Mouse (Mus musculus) midbrain, embryonic 14.5 days (tissue): Measurements from ENCODE around the gene Csrp1. TPM values are rescaled to one million over a fixed set of nuclear protein-coding genes. Genes with fewer than 3 reads are reported as not detected.

ENCODE experiments used
- ATAC-seq: fragments of 200-750 bp; cut with Nextera tagmentation; 2 replicates; pipeline ENCODE4 v1.8.0; 2017; ENCODE audit warnings: moderate number of reproducible peaks, moderate library complexity; ENCODE audit not compliant: low FRiP score, low TSS enrichment
- DNase-seq: peaks from one replicate; pipeline ENCODE4 v3.0.0-alpha.2; 2015
- H3K27ac ChIP-seq: fragments of 300-500 bp; sonication (generic); replicated peaks from 2 replicates; pipeline ENCODE4 v1.5.1; 2014; ENCODE audit warnings: mild to moderate bottlenecking, low read depth, low read length, moderate library complexity
- H3K27me3 ChIP-seq: fragments of 300-500 bp; sonication (generic); 2 replicates; pipeline ENCODE4 v1.6.1; 2014; ENCODE audit warnings: low read length, control low read depth, mixed read lengths; ENCODE audit not compliant: control insufficient read depth, insufficient read depth
- H3K36me3 ChIP-seq: fragments of 300-500 bp; sonication (generic); 2 replicates; pipeline ENCODE4 v1.6.1; 2014; ENCODE audit warnings: low read length, control low read depth; ENCODE audit not compliant: control insufficient read depth, insufficient read depth
- H3K4me1 ChIP-seq: fragments of 300-500 bp; sonication (generic); 2 replicates; pipeline ENCODE4 v1.6.1; 2014; ENCODE audit warnings: mild to moderate bottlenecking, antibody characterized with exemption, low read length, control low read depth; ENCODE audit not compliant: control insufficient read depth, insufficient read depth
- H3K4me2 ChIP-seq: fragments of 300-500 bp; sonication (generic); 2 replicates; pipeline ENCODE4 v1.6.1; 2014; ENCODE audit warnings: mild to moderate bottlenecking, low read length, moderate library complexity
- H3K4me3 ChIP-seq: fragments of 300-500 bp; sonication (generic); replicated peaks from 2 replicates; pipeline ENCODE4 v1.5.1; 2014; ENCODE audit warnings: low read depth, low read length
- H3K9ac ChIP-seq: fragments of 300-500 bp; sonication (generic); replicated peaks from 2 replicates; pipeline ENCODE4 v1.6.1; 2014; ENCODE audit warnings: mild to moderate bottlenecking, low read length, moderate library complexity
- H3K9me3 ChIP-seq: fragments of 300-500 bp; sonication (generic); 2 replicates; pipeline ENCODE4 v1.6.1; 2016; ENCODE audit warnings: low read length, control low read depth, mixed read lengths; ENCODE audit not compliant: control insufficient read depth
- WGBS: fragments of 180-500 bp; shearing (Covaris S2); extraction: QIAGEN DNeasy Blood & Tissue Kit; methylation state at CpG from one replicate; pipeline ENCODE4 v1.1.7; 2014; 5-methylcytosine and 5-hydroxymethylcytosine counted together
- polyA plus RNA-seq: library from polyadenylated mRNA; unstranded; fragments of >200 nt; fragmentation: Nextera tagmentation; extraction: Ambion mirVana; gene quantifications from 2 replicates; pipeline ENCODE4 v1.2.1, GENCODE M21; 2014

The Csrp1 gene
- polyA plus RNA-seq, 1 experiment from 2014 or later, result 16.1 TPM

DNA sequence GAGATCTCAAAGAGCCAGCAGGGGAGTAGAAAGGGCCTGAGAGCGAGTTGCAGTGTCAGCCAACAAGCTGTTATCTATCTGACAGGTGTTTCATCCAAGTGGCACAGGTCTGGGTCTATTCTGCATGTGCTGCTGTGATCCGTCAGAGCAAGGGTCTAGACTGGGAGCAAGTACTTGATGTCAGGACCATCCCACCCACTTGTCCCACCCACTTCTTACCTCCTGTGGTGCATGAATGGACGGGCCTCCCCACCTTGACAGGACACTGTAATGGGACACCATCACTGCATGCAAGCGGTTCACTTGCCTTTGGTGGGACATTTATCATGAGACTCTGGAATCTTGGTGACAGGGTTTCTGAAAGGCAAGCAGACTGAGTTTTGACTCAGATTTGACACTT lies 10.0 kb downstream of the Csrp1 start:
- H3K27me3 ChIP-seq, result no peaks in the 10 kb centered on the region
- peak overlapping the region; percentile 45; the same call in 1 of the 2 replicates for H3K4me3 ChIP-seq
- no peaks in the 10 kb centered on the region for H3K36me3 ChIP-seq
- ATAC-seq (no peak), DNase-seq (no peak)
- no peaks in the 10 kb centered on the region for H3K9me3 ChIP-seq
- peak overlapping the region; percentile 44; the same call in 1 of the 2 replicates for H3K9ac ChIP-seq
- 26% methylated on average over 4 of the region's 4 CpGs for WGBS
- peak overlapping the region; percentile 89 for H3K4me2 ChIP-seq
- no peak overlapping the region for H3K27ac ChIP-seq
- peaks cover 13% of the 10 kb centered on the region; the same call in 1 of the 2 replicates for H3K4me1 ChIP-seq

DNA sequence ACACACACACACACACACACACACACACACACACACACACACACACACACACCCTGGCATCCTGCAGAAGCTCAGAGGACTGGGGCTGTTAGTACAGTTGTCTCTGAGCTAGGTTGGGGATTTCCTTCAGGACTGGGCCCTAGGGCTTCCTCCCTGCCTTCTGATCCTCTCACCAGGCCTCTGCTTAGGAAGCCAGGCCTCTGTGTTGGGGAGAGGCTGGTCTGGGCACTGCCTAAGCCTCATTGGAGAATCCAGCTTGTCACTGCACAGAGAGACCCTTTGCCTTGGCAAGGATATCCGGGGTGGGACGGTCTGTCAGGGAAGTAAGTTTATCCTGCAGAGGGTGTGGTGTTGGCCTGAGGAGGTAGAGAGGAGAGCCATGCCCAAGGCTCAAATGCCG lies 10.4 kb downstream of the Csrp1 start:
- H3K9me3 ChIP-seq, result no peaks in the 10 kb centered on the region
- H3K4me2 ChIP-seq, result 0 out of 2 replicates have a peak overlapping the region, but pooled peaks have one; percentile 17
- H3K4me3 ChIP-seq, result no peak overlapping the region
- no peak overlapping the region for H3K9ac ChIP-seq
- 59% methylated on average over 3 of the region's 3 CpGs for WGBS
- no peak for DNase-seq
- H3K36me3 ChIP-seq, result no peaks in the 10 kb centered on the region
- H3K27ac ChIP-seq, result no peak overlapping the region
- ATAC-seq, result no peak
- H3K27me3 ChIP-seq, result no peaks in the 10 kb centered on the region
- H3K4me1 ChIP-seq, result peaks cover 18% of the 10 kb centered on the region; the same call in 1 of the 2 replicates

DNA sequence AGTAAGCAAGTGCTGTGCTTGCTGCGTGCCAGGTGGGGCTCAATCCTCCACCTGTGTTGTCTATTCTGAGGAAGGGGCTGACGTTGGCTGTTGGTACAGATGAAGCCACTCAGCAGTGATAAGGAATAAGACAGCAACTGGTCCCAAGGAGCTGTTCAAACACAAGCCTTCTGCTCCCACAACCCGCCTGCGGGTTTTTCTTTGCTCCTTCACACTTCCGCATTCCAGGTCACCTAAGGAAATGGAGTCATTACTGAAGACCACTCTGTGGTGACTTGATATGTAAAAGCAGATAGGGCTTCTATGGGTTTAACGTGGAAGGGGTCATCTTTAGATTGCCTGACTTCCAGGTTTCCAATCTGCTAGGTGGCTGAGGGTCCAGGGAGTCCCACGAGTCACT lies 11.5 kb downstream of the Csrp1 start:
- no peaks in the 10 kb centered on the region for H3K27me3 ChIP-seq
- H3K4me2 ChIP-seq, result no peak overlapping the region
- H3K36me3 ChIP-seq, result no peaks in the 10 kb centered on the region
- no peak overlapping the region for H3K9ac ChIP-seq
- peaks cover 22% of the 10 kb centered on the region; the same call in 1 of the 2 replicates for H3K4me1 ChIP-seq
- no peak overlapping the region for H3K27ac ChIP-seq
- 80% methylated on average over 7 of the region's 7 CpGs for WGBS
- no peak for ATAC-seq
- no peak for DNase-seq
- no peak overlapping the region for H3K4me3 ChIP-seq
- no peaks in the 10 kb centered on the region for H3K9me3 ChIP-seq

DNA sequence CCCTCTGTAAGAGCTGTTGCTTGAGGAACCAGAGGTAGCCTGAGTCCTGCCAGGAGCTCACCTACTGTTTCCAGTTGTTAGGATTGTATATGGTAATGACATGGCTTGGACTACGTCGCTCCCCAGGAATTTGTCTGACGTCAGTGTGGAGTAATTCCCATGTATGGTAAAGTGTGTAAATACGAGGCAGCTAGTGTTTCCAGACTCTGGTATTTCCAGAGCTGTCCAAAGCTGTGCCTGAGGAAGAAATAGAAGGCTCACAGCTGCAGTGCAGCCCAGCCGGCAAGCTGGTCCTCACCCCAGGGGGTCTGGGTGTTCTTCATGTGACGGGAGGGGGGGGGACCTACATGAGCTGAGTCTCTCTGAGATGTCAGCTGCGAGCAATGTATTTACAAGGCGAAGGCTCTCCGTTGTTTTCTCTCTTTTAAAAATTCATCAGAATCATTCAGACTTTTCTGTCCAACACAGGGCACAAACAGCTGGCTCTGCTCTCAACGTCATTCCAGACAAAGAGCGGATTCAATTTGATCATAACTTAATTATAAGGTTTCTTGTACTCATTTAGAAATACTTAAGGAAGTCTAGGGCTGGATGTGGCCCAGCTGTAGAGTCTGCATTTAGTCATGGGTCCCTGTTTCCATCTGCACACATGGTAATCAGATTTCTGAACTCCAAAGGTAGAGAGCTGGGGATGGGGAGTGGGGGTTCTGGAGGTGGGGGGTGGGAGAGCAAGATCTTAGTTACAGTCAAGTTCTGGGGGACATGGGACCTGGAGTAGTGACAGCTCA lies 12.2 kb downstream of the Csrp1 start:
- peaks cover 22% of the 10 kb centered on the region; the same call in 1 of the 2 replicates for H3K4me1 ChIP-seq
- no peak overlapping the region for H3K9ac ChIP-seq
- ATAC-seq, result no peak
- no peaks in the 10 kb centered on the region for H3K27me3 ChIP-seq
- no peak overlapping the region for H3K4me2 ChIP-seq
- 41% methylated on average over 11 of the region's 11 CpGs for WGBS
- no peak overlapping the region for H3K27ac ChIP-seq
- H3K36me3 ChIP-seq, result no peaks in the 10 kb centered on the region
- no peaks in the 10 kb centered on the region for H3K9me3 ChIP-seq
- peak; percentile 49 for DNase-seq
- H3K4me3 ChIP-seq, result no peak overlapping the region

DNA sequence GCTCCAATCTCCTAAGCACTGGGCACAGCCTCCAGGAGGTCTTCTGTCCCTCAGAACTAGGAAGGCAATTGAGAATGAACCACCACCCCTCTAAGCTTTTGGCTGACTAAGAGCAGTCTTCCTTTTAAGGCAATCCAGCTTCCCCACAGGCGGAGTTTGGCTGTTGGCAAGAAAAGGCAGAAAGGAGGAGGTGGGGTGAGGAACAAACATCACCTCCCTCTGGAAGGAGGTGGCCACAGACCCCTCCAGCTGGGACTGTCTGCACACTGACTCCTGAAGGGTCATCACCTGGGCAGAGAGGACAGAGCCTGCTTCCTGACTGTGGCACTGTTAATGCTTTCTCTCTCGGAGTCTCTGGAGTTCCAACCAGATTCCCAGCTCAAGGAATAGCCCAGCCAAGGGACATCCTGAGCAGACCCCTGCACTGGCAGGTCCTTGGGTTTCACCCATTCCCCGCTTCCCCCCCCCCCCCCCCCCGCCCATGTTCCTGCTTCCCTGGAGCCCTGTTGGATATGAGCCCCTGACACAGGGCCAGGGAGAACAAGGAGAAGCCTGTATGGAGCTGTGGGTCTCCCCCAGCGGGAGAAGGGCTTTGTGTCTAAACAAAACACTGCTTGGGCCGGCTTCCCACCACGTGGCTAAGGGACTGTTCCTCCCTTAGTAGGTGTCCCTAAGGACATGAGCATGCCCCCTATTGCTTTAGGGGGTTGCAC lies 14.5 kb downstream of the Csrp1 start:
- H3K4me2 ChIP-seq, result no peak overlapping the region
- H3K4me1 ChIP-seq, result peaks cover 20% of the 10 kb centered on the region; the same call in 1 of the 2 replicates
- ATAC-seq (0 out of 2 replicates have a peak, but pooled peaks have one; percentile 29), DNase-seq (peak; percentile 41)
- H3K9me3 ChIP-seq, result no peaks in the 10 kb centered on the region
- H3K27ac ChIP-seq, result no peak overlapping the region
- no peaks in the 10 kb centered on the region for H3K27me3 ChIP-seq
- WGBS, result 38% methylated on average over 5 of the region's 7 CpGs
- H3K4me3 ChIP-seq, result no peak overlapping the region
- H3K9ac ChIP-seq, result no peak overlapping the region
- no peaks in the 10 kb centered on the region for H3K36me3 ChIP-seq

DNA sequence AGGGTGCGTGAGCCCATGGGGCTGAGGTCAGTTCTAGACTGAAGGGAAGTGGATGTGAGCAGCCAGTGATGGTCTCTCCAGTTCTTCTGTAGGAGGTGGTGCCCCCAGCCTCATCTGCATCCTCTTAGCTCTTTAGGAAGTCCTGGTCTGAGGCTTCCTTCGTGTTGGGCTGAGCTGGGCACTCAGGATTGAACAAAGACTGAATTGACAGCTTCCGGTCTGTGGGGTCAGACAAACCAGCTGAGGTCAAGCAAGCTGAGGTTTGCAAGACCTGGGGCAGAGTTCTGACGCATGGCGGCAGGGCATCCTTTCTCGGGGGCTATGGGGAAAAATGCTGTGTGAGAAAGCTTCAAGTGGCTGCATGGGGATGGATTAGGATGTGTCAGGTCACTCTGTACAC lies 15.6 kb downstream of the Csrp1 start:
- H3K9ac ChIP-seq, result no peak overlapping the region
- no peaks in the 10 kb centered on the region for H3K27me3 ChIP-seq
- no peaks in the 10 kb centered on the region for H3K36me3 ChIP-seq
- no peak for ATAC-seq
- 0 out of 2 replicates have a peak, but pooled peaks cover 23% of the 10 kb centered on the region for H3K4me1 ChIP-seq
- 44% methylated on average over 6 of the region's 6 CpGs for WGBS
- no peak for DNase-seq
- no peaks in the 10 kb centered on the region for H3K9me3 ChIP-seq
- H3K4me2 ChIP-seq, result no peak overlapping the region
- no peak overlapping the region for H3K4me3 ChIP-seq
- H3K27ac ChIP-seq, result no peak overlapping the region

DNA sequence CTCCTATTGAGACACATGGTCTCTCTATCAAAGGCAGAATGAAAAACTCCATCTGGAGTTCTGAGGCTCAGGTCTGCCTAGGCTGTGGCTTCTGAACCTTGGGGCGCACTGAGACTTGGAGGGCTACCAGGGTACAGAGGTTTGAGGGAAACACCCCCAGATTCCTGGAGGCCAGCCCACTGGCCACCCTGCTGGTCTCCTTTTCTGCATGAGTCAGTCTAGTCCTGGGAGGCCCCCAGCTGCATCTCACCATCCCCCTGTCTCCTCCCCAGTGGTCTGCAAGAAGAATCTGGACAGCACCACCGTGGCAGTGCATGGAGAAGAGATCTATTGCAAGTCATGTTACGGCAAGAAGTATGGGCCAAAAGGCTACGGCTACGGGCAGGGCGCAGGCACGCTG lies 25.1 kb downstream of the Csrp1 start:
- DNase-seq, result no peak
- Histone ChIP-seq H3K9ac (no peak overlapping the region), H3K4me3 (no peak overlapping the region), H3K27ac (no peak overlapping the region), H3K4me2 (no peak overlapping the region), H3K27me3 (no peaks in the 10 kb centered on the region), H3K9me3 (no peaks in the 10 kb centered on the region), H3K4me1 (0 out of 2 replicates have a peak, but pooled peaks cover 4% of the 10 kb centered on the region), H3K36me3 (no peaks in the 10 kb centered on the region)
- 89% methylated on average over 7 of the region's 7 CpGs for WGBS
- ATAC-seq, result no peak

DNA sequence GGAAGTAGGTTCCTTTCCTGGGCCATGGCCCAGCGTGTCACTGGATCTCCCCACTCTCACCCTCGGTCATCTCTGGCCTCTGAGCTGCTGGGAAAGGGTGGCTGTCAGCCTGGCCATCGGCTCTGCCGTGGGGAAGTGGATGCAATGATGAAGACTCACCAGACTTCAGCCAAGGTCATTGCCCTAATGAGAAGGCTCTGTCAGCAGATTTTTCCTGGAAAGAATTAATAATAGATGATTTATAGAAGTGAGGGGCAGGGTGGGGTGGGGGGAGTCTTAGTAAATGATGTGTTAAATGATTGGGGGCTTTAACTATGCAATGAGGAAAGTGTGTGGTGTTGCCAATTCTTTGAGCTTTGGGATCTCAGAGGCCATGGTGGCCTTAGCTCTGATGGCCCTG lies 26.4 kb downstream of the Csrp1 start:
- Histone ChIP-seq H3K9ac (no peak overlapping the region), H3K4me3 (no peak overlapping the region), H3K27ac (no peak overlapping the region), H3K27me3 (no peaks in the 10 kb centered on the region), H3K36me3 (no peaks in the 10 kb centered on the region), H3K9me3 (no peaks in the 10 kb centered on the region), H3K4me1 (no peaks in the 10 kb centered on the region), H3K4me2 (no peak overlapping the region)
- DNase-seq, result no peak
- no peak for ATAC-seq
- 88% methylated on average over 4 of the region's 4 CpGs for WGBS
